Mouse (Mus musculus): ENCODE measurements around the gene Rpl37. TPM values are rescaled to one million over a fixed set of nuclear protein-coding genes. Genes with fewer than 3 reads are reported as not detected.
"Not testable (repeated sequence)": the region's sequence is repeated elsewhere in the genome, so short reads cannot be mapped to it uniquely, and the experiment has no call there.

Gene Rpl37
- polyA plus RNA-seq, 1 experiment = 999 TPM

- no peak for DNase-seq (ENCODE audit: low read depth)
- TF ChIP-seq POLR2A (IDR thresholded peaks at IDR 0.05; ENCODE audit: borderline replicate concordance, extremely low read depth, insufficient read depth, insufficient read length, poor library complexity, severe bottlenecking) = no peak
Measured at GRCm38 (mm10) chr15:5127487-5127886, 11.0 kb downstream of the Rpl37 start.

- no peak for DNase-seq (ENCODE audit: low read depth)
- TF ChIP-seq POLR2A (IDR thresholded peaks at IDR 0.05; ENCODE audit: borderline replicate concordance, extremely low read depth, insufficient read depth, insufficient read length, poor library complexity, severe bottlenecking) = no peak
- TF ChIP-seq CTCF (IDR thresholded peaks at IDR 0.05; ENCODE audit: borderline replicate concordance, extremely low read depth, insufficient read depth, insufficient read length) = no peak
Measured at GRCm38 (mm10) chr15:5128176-5128940, 11.9 kb downstream of the Rpl37 start.

DNA sequence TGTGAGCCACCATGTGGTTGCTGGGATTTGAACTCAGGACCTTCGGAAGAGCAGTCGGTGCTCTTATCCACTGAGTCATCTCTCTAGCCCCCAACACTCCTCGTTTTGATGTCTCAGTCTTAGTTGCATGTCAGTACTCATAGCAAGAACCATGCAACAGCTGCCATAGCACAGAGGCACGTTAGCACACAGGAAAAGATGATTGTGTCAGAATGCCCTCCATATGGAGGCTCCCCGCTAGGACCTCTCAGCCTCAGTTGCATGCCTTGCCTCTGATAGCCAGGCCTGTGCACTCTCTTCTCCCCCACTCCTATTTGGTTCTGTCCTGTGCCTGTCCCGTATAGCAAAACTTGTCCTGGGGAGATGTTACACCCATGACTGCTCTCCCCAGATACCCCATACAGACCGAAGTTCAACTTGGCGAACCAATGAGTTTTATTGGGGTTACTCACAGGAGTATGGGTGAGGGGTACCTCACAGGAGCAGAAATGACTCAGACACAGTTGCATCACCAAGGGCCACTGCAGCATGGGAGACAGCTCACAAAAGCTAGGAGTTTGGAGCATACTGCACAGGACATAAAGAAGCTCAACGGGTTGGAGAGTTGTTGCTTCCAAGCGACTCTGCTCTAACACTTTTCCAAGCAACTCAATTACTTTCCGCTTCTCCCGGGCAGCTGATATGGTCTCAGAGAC is 12.8 kb downstream of the Rpl37 start:
- TF ChIP-seq POLR2A (IDR thresholded peaks at IDR 0.05; ENCODE audit: borderline replicate concordance, extremely low read depth, insufficient read depth, insufficient read length, poor library complexity, severe bottlenecking) (no peak), CTCF (IDR thresholded peaks at IDR 0.05; ENCODE audit: borderline replicate concordance, extremely low read depth, insufficient read depth, insufficient read length) (no peak)
- DNase-seq (ENCODE audit: low read depth) = no peak

- not testable (repeated sequence) for DNase-seq (ENCODE audit: low read depth)
Measured at GRCm38 (mm10) chr15:5130887-5131668, 14.6 kb downstream of the Rpl37 start.

DNA sequence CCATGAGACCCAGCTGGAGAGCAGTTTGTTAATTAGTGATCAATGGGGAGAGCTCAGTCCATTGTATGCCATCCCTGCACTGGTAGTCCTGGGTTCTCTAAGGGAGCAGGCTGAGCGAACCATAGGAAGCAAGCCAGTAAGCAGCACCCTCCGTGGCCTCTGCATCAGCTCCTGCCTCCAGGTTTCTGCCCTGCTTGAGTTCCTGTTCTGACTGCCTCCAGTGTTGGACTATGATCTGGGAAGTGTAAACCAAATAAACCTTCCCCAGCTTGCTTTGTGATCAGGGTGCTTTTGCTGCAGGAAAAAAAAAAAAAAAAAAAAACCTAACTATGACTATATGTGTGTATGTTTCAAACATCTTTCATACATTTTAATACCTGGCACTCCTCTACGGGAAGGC is 16.9 kb downstream of the Rpl37 start:
- no peak for DNase-seq (ENCODE audit: low read depth)

GRCm38 (mm10) chr15:5134179-5134578 is 17.7 kb downstream of the Rpl37 start:
- TF ChIP-seq POLR2A (IDR thresholded peaks at IDR 0.05; ENCODE audit: borderline replicate concordance, extremely low read depth, insufficient read depth, insufficient read length, poor library complexity, severe bottlenecking) = no peak
- DNase-seq (ENCODE audit: low read depth) = no peak

More for the DNA sequence above, 16.9 kb downstream of the Rpl37 start:
- TF ChIP-seq CTCF (IDR thresholded peaks at IDR 0.05; ENCODE audit: borderline replicate concordance, extremely low read depth, insufficient read depth, insufficient read length) (no peak), POLR2A (IDR thresholded peaks at IDR 0.05; ENCODE audit: borderline replicate concordance, extremely low read depth, insufficient read depth, insufficient read length, poor library complexity, severe bottlenecking) (no peak)

- no peak for DNase-seq (ENCODE audit: low read depth)
- TF ChIP-seq CTCF (IDR thresholded peaks at IDR 0.05; ENCODE audit: borderline replicate concordance, extremely low read depth, insufficient read depth, insufficient read length) (no peak), POLR2A (IDR thresholded peaks at IDR 0.05; ENCODE audit: borderline replicate concordance, extremely low read depth, insufficient read depth, insufficient read length, poor library complexity, severe bottlenecking) (no peak)
Measured at GRCm38 (mm10) chr15:5134945-5135483, 18.6 kb downstream of the Rpl37 start.

- TF ChIP-seq CTCF (IDR thresholded peaks at IDR 0.05; ENCODE audit: borderline replicate concordance, extremely low read depth, insufficient read depth, insufficient read length) (no peak), POLR2A (IDR thresholded peaks at IDR 0.05; ENCODE audit: borderline replicate concordance, extremely low read depth, insufficient read depth, insufficient read length, poor library complexity, severe bottlenecking) (no peak)
- peak; percentile 80 for DNase-seq (ENCODE audit: low read depth)
Measured at GRCm38 (mm10) chr15:5138021-5138856, 21.8 kb downstream of the Rpl37 start.

DNA sequence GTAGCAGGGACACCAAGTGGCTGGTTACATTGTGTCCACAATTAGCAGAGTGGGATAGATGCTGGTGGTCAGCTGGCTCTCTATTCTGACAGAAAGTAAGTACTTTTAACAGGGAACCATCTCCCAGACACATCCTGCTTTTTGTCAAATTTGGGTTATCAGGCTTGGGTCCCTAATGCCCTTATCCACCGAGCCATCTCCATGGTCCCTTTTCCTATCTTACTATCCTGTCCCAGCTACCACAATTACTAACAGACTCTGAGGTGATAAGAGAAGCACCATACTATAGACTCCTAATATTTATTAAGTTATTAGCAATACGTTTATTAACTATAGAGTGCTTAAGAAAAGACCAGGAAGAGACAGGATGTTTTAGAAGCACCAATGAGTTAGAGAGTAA is 22.9 kb downstream of the Rpl37 start:
- TF ChIP-seq POLR2A (IDR thresholded peaks at IDR 0.05; ENCODE audit: borderline replicate concordance, extremely low read depth, insufficient read depth, insufficient read length, poor library complexity, severe bottlenecking) (no peak), CTCF (IDR thresholded peaks at IDR 0.05; ENCODE audit: borderline replicate concordance, extremely low read depth, insufficient read depth, insufficient read length) (no peak)

DNA sequence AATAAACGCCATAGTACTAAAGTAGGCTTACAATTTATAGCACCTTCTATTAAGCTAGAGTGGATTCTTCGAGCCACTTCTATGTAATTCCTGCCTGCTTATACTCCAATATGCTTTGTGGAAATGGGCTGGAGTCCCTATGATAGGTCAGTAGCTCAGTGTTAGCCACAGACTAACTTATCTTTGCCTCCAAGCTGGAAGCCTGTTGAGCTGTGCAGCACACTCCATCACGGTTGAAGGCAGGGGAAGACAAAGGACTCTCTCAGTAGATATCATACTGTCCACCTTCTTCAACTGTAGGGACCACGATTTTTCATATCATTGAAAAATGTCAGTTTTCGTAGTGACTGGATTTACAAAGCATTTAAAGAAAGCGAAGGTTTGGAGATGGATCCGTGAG is 23.4 kb downstream of the Rpl37 start:
- TF ChIP-seq POLR2A (IDR thresholded peaks at IDR 0.05; ENCODE audit: borderline replicate concordance, extremely low read depth, insufficient read depth, insufficient read length, poor library complexity, severe bottlenecking) (no peak), CTCF (IDR thresholded peaks at IDR 0.05; ENCODE audit: borderline replicate concordance, extremely low read depth, insufficient read depth, insufficient read length) (no peak)
- DNase-seq (ENCODE audit: low read depth) = no peak

More for the DNA sequence above, 22.9 kb downstream of the Rpl37 start:
- DNase-seq (ENCODE audit: low read depth) = no peak

- no peak for DNase-seq (ENCODE audit: low read depth)
- no peak for TF ChIP-seq CTCF (IDR thresholded peaks at IDR 0.05; ENCODE audit: borderline replicate concordance, extremely low read depth, insufficient read depth, insufficient read length)
- no peak for TF ChIP-seq POLR2A (IDR thresholded peaks at IDR 0.05; ENCODE audit: borderline replicate concordance, extremely low read depth, insufficient read depth, insufficient read length, poor library complexity, severe bottlenecking)
Measured at GRCm38 (mm10) chr15:5140357-5140756, 23.9 kb downstream of the Rpl37 start.

All from brain, embryonic 14.5 days (tissue).